Mouse (Mus musculus) thymus, adult 2 months (tissue): ENCODE data around the gene Pkn1.

ENCODE experiments used
- CTCF ChIP-seq: fragments of 200-500 bp; IDR thresholded peaks from 2 replicates; pipeline ENCODE4 v1.5.1; 2012; ENCODE audit warnings: mild to moderate bottlenecking, control low read depth, low read length, moderate library complexity, borderline replicate concordance; ENCODE audit not compliant: control insufficient read depth, poor library complexity, insufficient read depth; ENCODE audit errors: extremely low read depth
- POLR2A ChIP-seq: fragments of 200-500 bp; IDR thresholded peaks from 2 replicates; pipeline ENCODE4 v1.6.1; 2012; ENCODE audit warnings: mild to moderate bottlenecking, low read length, control low read depth, moderate library complexity; ENCODE audit not compliant: control insufficient read depth, poor library complexity, insufficient read depth; ENCODE audit errors: extremely low read depth

- TF ChIP-seq CTCF (no peak), POLR2A (no peak)
These were observed 81.9 kb downstream of the Pkn1 start for GRCm38 (mm10) chr8:83617111-83617510.
